Mouse (Mus musculus) midbrain, embryonic 14.5 days (tissue): ENCODE data around the gene Bhlhe40. TPM values are rescaled to one million over a fixed set of nuclear protein-coding genes. Genes with fewer than 3 reads are reported as not detected.

Experiments used
- ATAC-seq: fragments of 200-750 bp; cut with Nextera tagmentation; 2 replicates; pipeline ENCODE4 v1.8.0; 2017; ENCODE audit warnings: moderate number of reproducible peaks, moderate library complexity; ENCODE audit not compliant: low FRiP score, low TSS enrichment
- DNase-seq: peaks from one replicate; pipeline ENCODE4 v3.0.0-alpha.2; 2015
- H3K27ac ChIP-seq: fragments of 300-500 bp; sonication (generic); replicated peaks from 2 replicates; pipeline ENCODE4 v1.5.1; 2014; ENCODE audit warnings: mild to moderate bottlenecking, low read depth, low read length, moderate library complexity
- H3K27me3 ChIP-seq: fragments of 300-500 bp; sonication (generic); 2 replicates; pipeline ENCODE4 v1.6.1; 2014; ENCODE audit warnings: low read length, control low read depth, mixed read lengths; ENCODE audit not compliant: control insufficient read depth, insufficient read depth
- H3K36me3 ChIP-seq: fragments of 300-500 bp; sonication (generic); 2 replicates; pipeline ENCODE4 v1.6.1; 2014; ENCODE audit warnings: low read length, control low read depth; ENCODE audit not compliant: control insufficient read depth, insufficient read depth
- H3K4me1 ChIP-seq: fragments of 300-500 bp; sonication (generic); 2 replicates; pipeline ENCODE4 v1.6.1; 2014; ENCODE audit warnings: mild to moderate bottlenecking, antibody characterized with exemption, low read length, control low read depth; ENCODE audit not compliant: control insufficient read depth, insufficient read depth
- H3K4me2 ChIP-seq: fragments of 300-500 bp; sonication (generic); 2 replicates; pipeline ENCODE4 v1.6.1; 2014; ENCODE audit warnings: mild to moderate bottlenecking, low read length, moderate library complexity
- H3K4me3 ChIP-seq: fragments of 300-500 bp; sonication (generic); replicated peaks from 2 replicates; pipeline ENCODE4 v1.5.1; 2014; ENCODE audit warnings: low read depth, low read length
- H3K9ac ChIP-seq: fragments of 300-500 bp; sonication (generic); replicated peaks from 2 replicates; pipeline ENCODE4 v1.6.1; 2014; ENCODE audit warnings: mild to moderate bottlenecking, low read length, moderate library complexity
- H3K9me3 ChIP-seq: fragments of 300-500 bp; sonication (generic); 2 replicates; pipeline ENCODE4 v1.6.1; 2016; ENCODE audit warnings: low read length, control low read depth, mixed read lengths; ENCODE audit not compliant: control insufficient read depth
- WGBS: fragments of 180-500 bp; shearing (Covaris S2); extraction: QIAGEN DNeasy Blood & Tissue Kit; methylation state at CpG from one replicate; pipeline ENCODE4 v1.1.7; 2014; 5-methylcytosine and 5-hydroxymethylcytosine counted together
- polyA plus RNA-seq: library from polyadenylated mRNA; unstranded; fragments of >200 nt; fragmentation: Nextera tagmentation; extraction: Ambion mirVana; gene quantifications from 2 replicates; pipeline ENCODE4 v1.2.1, GENCODE M21; 2014

Gene Bhlhe40
- polyA plus RNA-seq, 1 experiment from 2014 or later, result 3.8 TPM

- Histone ChIP-seq H3K4me2 (no peak overlapping the region), H3K27me3 (no peaks in the 10 kb centered on the region), H3K27ac (no peak overlapping the region), H3K9ac (no peak overlapping the region), H3K36me3 (no peaks in the 10 kb centered on the region), H3K4me3 (no peak overlapping the region), H3K9me3 (no peaks in the 10 kb centered on the region), H3K4me1 (no peaks in the 10 kb centered on the region)
- DNase-seq (no peak), ATAC-seq (no peak)
Measured at GRCm38 (mm10) chr6:108712148-108712547, 51.7 kb downstream of the Bhlhe40 start.

GRCm38 (mm10) chr6:108713175-108713974 is 52.9 kb downstream of the Bhlhe40 start:
- no peak overlapping the region for H3K4me2 ChIP-seq
- WGBS, result 70% methylated on average over 7 of the region's 7 CpGs
- no peaks in the 10 kb centered on the region for H3K36me3 ChIP-seq
- no peak overlapping the region for H3K4me3 ChIP-seq
- no peaks in the 10 kb centered on the region for H3K27me3 ChIP-seq
- ATAC-seq (no peak), DNase-seq (no peak)
- no peaks in the 10 kb centered on the region for H3K4me1 ChIP-seq
- H3K9ac ChIP-seq, result no peak overlapping the region
- H3K9me3 ChIP-seq, result no peaks in the 10 kb centered on the region
- no peak overlapping the region for H3K27ac ChIP-seq

Other genes with a start within 250 kb of the Bhlhe40 start
- 98.8 and 113 TPM in 2 replicates for gene Arl8b, start 122.5 kb downstream of the Bhlhe40 start, polyA plus RNA-seq
- 7.3 and 8.3 TPM in 2 replicates for gene Edem1, start 168.0 kb downstream of the Bhlhe40 start, polyA plus RNA-seq